Mouse (Mus musculus) left cerebral cortex, adult 9 months (tissue): ENCODE results near the gene Mapk10.
"Not testable (repeated sequence)": the region's sequence is repeated elsewhere in the genome, so short reads cannot be mapped to it uniquely, and the experiment has no call there.

Experiments
- DNase-seq, 2 experiments: peaks; one replicate each; pipeline ENCODE4 v3.0.0; 2022; ENCODE audit warnings: low spot score in 2 of 2

The Mapk10 gene

GRCm38 (mm10) chr5:102872996-102873395 is 338.1 kb downstream of the Mapk10 start:
- DNase-seq, result not testable (repeated sequence)

GRCm38 (mm10) chr5:102868196-102868595 is 342.9 kb downstream of the Mapk10 start:
- no peak for DNase-seq

GRCm38 (mm10) chr5:102859749-102860148 is 351.4 kb downstream of the Mapk10 start:
- DNase-seq, result no peak

- no peak for DNase-seq
Observed at GRCm38 (mm10) chr5:102858047-102858446, 353.1 kb downstream of the Mapk10 start.
